Mouse (Mus musculus): ENCODE measurements around the gene Dio3. TPM values are rescaled to one million over a fixed set of nuclear protein-coding genes. Genes with fewer than 3 reads are reported as not detected.

Dio3 gene
- 0.30 and 0.32 TPM in 2 replicates for polyA plus RNA-seq (2014; fragmentation: Nextera tagmentation; extraction: Ambion mirVana)

- peak; percentile 44; the same call in 1 of the 2 replicates for ATAC-seq (ENCODE audit: low read depth)
- WGBS = 1% methylated on average over 31 of the region's 34 CpGs
- no peak within 1 kb of the TSS for H3K27ac ChIP-seq (ENCODE audit: low read depth, low read length)
- H3K9ac ChIP-seq (replicated peaks; ENCODE audit: low read depth, low read length) = peak within 1 kb of the TSS; percentile 37; the same call in 1 of the 2 replicates
- H3K36me3 ChIP-seq (ENCODE audit: control insufficient read depth, insufficient read depth, low read length) = no peaks in the 10 kb centered on the region
- H3K4me2 ChIP-seq (ENCODE audit: low read depth, low read length) = peak within 1 kb of the TSS; percentile 68
- H3K4me1 ChIP-seq (ENCODE audit: control insufficient read depth, insufficient read depth, low read length) = peaks cover 6% of the 10 kb centered on the region; the same call in 1 of the 2 replicates
- peak within 1 kb of the TSS; percentile 34 for H3K4me3 ChIP-seq (ENCODE audit: low read depth, low read length)
- no peaks in the 10 kb centered on the region for H3K9me3 ChIP-seq (ENCODE audit: control insufficient read depth, low read length)
- peaks cover 81% of the 10 kb centered on the region for H3K27me3 ChIP-seq (ENCODE audit: control insufficient read depth, insufficient read depth, low read length)
These were observed at the start of gene Dio3 for GRCm38 (mm10) chr12:110278853-110279252. Dio3 (plus strand) TSS chr12:110279068.

GRCm38 (mm10) chr12:110230296-110230695 lies 48.6 kb upstream of the Dio3 start:
- Histone ChIP-seq H3K9me3 (ENCODE audit: control insufficient read depth, low read length) (no peaks in the 10 kb centered on the region), H3K4me3 (ENCODE audit: low read depth, low read length) (no peak overlapping the region), H3K36me3 (ENCODE audit: control insufficient read depth, insufficient read depth, low read length) (no peaks in the 10 kb centered on the region), H3K9ac (replicated peaks; ENCODE audit: low read depth, low read length) (no peak overlapping the region), H3K27ac (ENCODE audit: low read depth, low read length) (no peak overlapping the region), H3K4me2 (ENCODE audit: low read depth, low read length) (no peak overlapping the region), H3K4me1 (ENCODE audit: control insufficient read depth, insufficient read depth, low read length) (no peaks in the 10 kb centered on the region), H3K27me3 (ENCODE audit: control insufficient read depth, insufficient read depth, low read length) (no peaks in the 10 kb centered on the region)
- ATAC-seq (ENCODE audit: low read depth) = no peak
- 88% methylated on average over 7 of the region's 7 CpGs for WGBS

- H3K9ac ChIP-seq (replicated peaks; ENCODE audit: low read depth, low read length) = no peak overlapping the region
- no peaks in the 10 kb centered on the region for H3K27me3 ChIP-seq (ENCODE audit: control insufficient read depth, insufficient read depth, low read length)
- no peaks in the 10 kb centered on the region for H3K9me3 ChIP-seq (ENCODE audit: control insufficient read depth, low read length)
- ATAC-seq (ENCODE audit: low read depth) = no peak
- no peak overlapping the region for H3K27ac ChIP-seq (ENCODE audit: low read depth, low read length)
- H3K4me3 ChIP-seq (ENCODE audit: low read depth, low read length) = no peak overlapping the region
- no peak overlapping the region for H3K4me2 ChIP-seq (ENCODE audit: low read depth, low read length)
- no peaks in the 10 kb centered on the region for H3K36me3 ChIP-seq (ENCODE audit: control insufficient read depth, insufficient read depth, low read length)
- WGBS = 79% methylated on average over 8 of the region's 8 CpGs
- no peaks in the 10 kb centered on the region for H3K4me1 ChIP-seq (ENCODE audit: control insufficient read depth, insufficient read depth, low read length)
These were observed 48.1 kb upstream of the Dio3 start for GRCm38 (mm10) chr12:110230767-110231166.

- Histone ChIP-seq H3K27me3 (ENCODE audit: control insufficient read depth, insufficient read depth, low read length) (no peaks in the 10 kb centered on the region), H3K4me2 (ENCODE audit: low read depth, low read length) (no peak overlapping the region), H3K9me3 (ENCODE audit: control insufficient read depth, low read length) (no peaks in the 10 kb centered on the region), H3K36me3 (ENCODE audit: control insufficient read depth, insufficient read depth, low read length) (no peaks in the 10 kb centered on the region), H3K27ac (ENCODE audit: low read depth, low read length) (no peak overlapping the region), H3K9ac (replicated peaks; ENCODE audit: low read depth, low read length) (no peak overlapping the region), H3K4me1 (ENCODE audit: control insufficient read depth, insufficient read depth, low read length) (no peaks in the 10 kb centered on the region), H3K4me3 (ENCODE audit: low read depth, low read length) (no peak overlapping the region)
- no peak for ATAC-seq (ENCODE audit: low read depth)
- 39% methylated on average over 13 of the region's 13 CpGs for WGBS
These were observed 46.9 kb upstream of the Dio3 start for GRCm38 (mm10) chr12:110231709-110232600.

- H3K4me2 ChIP-seq (ENCODE audit: low read depth, low read length) = no peak overlapping the region
- H3K36me3 ChIP-seq (ENCODE audit: control insufficient read depth, insufficient read depth, low read length) = no peaks in the 10 kb centered on the region
- H3K27me3 ChIP-seq (ENCODE audit: control insufficient read depth, insufficient read depth, low read length) = no peaks in the 10 kb centered on the region
- no peak overlapping the region for H3K9ac ChIP-seq (replicated peaks; ENCODE audit: low read depth, low read length)
- no peak overlapping the region for H3K4me3 ChIP-seq (ENCODE audit: low read depth, low read length)
- H3K4me1 ChIP-seq (ENCODE audit: control insufficient read depth, insufficient read depth, low read length) = no peaks in the 10 kb centered on the region
- no peaks in the 10 kb centered on the region for H3K9me3 ChIP-seq (ENCODE audit: control insufficient read depth, low read length)
- ATAC-seq (ENCODE audit: low read depth) = no peak
- H3K27ac ChIP-seq (ENCODE audit: low read depth, low read length) = no peak overlapping the region
- WGBS = 94% methylated on average over 4 of the region's 4 CpGs
These were observed 43.0 kb upstream of the Dio3 start for GRCm38 (mm10) chr12:110235908-110236307.

- no peak overlapping the region for H3K27ac ChIP-seq (ENCODE audit: low read depth, low read length)
- ATAC-seq (ENCODE audit: low read depth) = no peak
- WGBS = 80% methylated on average over 7 of the region's 7 CpGs
These were observed 41.8 kb upstream of the Dio3 start for GRCm38 (mm10) chr12:110237046-110237445.

GRCm38 (mm10) chr12:110239358-110239757 lies 39.5 kb upstream of the Dio3 start:
- Histone ChIP-seq H3K27ac (ENCODE audit: low read depth, low read length) (no peak overlapping the region), H3K9ac (replicated peaks; ENCODE audit: low read depth, low read length) (no peak overlapping the region), H3K4me2 (ENCODE audit: low read depth, low read length) (no peak overlapping the region), H3K9me3 (ENCODE audit: control insufficient read depth, low read length) (no peaks in the 10 kb centered on the region), H3K4me1 (ENCODE audit: control insufficient read depth, insufficient read depth, low read length) (no peaks in the 10 kb centered on the region), H3K36me3 (ENCODE audit: control insufficient read depth, insufficient read depth, low read length) (no peaks in the 10 kb centered on the region), H3K4me3 (ENCODE audit: low read depth, low read length) (no peak overlapping the region), H3K27me3 (ENCODE audit: control insufficient read depth, insufficient read depth, low read length) (no peaks in the 10 kb centered on the region)
- 84% methylated on average over 5 of the region's 5 CpGs for WGBS
- ATAC-seq (ENCODE audit: low read depth) = no peak

More at GRCm38 (mm10) chr12:110237046-110237445, 41.8 kb upstream of the Dio3 start:
- H3K4me1 ChIP-seq (ENCODE audit: control insufficient read depth, insufficient read depth, low read length) = no peaks in the 10 kb centered on the region
- no peak overlapping the region for H3K9ac ChIP-seq (replicated peaks; ENCODE audit: low read depth, low read length)
- no peak overlapping the region for H3K4me3 ChIP-seq (ENCODE audit: low read depth, low read length)
- H3K36me3 ChIP-seq (ENCODE audit: control insufficient read depth, insufficient read depth, low read length) = no peaks in the 10 kb centered on the region
- H3K27me3 ChIP-seq (ENCODE audit: control insufficient read depth, insufficient read depth, low read length) = no peaks in the 10 kb centered on the region
- no peak overlapping the region for H3K4me2 ChIP-seq (ENCODE audit: low read depth, low read length)
- no peaks in the 10 kb centered on the region for H3K9me3 ChIP-seq (ENCODE audit: control insufficient read depth, low read length)

GRCm38 (mm10) chr12:110244581-110244980 lies 34.3 kb upstream of the Dio3 start:
- Histone ChIP-seq H3K27ac (ENCODE audit: low read depth, low read length) (no peak overlapping the region), H3K36me3 (ENCODE audit: control insufficient read depth, insufficient read depth, low read length) (no peaks in the 10 kb centered on the region), H3K4me2 (ENCODE audit: low read depth, low read length) (no peak overlapping the region), H3K4me1 (ENCODE audit: control insufficient read depth, insufficient read depth, low read length) (no peaks in the 10 kb centered on the region), H3K4me3 (ENCODE audit: low read depth, low read length) (no peak overlapping the region), H3K27me3 (ENCODE audit: control insufficient read depth, insufficient read depth, low read length) (no peaks in the 10 kb centered on the region), H3K9ac (replicated peaks; ENCODE audit: low read depth, low read length) (no peak overlapping the region), H3K9me3 (ENCODE audit: control insufficient read depth, low read length) (no peaks in the 10 kb centered on the region)
- no peak for ATAC-seq (ENCODE audit: low read depth)
- WGBS = 87% methylated on average over 6 of the region's 6 CpGs

- H3K27me3 ChIP-seq (ENCODE audit: control insufficient read depth, insufficient read depth, low read length) = no peaks in the 10 kb centered on the region
- no peak overlapping the region for H3K27ac ChIP-seq (ENCODE audit: low read depth, low read length)
- no peak overlapping the region for H3K9ac ChIP-seq (replicated peaks; ENCODE audit: low read depth, low read length)
- H3K36me3 ChIP-seq (ENCODE audit: control insufficient read depth, insufficient read depth, low read length) = no peaks in the 10 kb centered on the region
- ATAC-seq (ENCODE audit: low read depth) = no peak
- H3K4me3 ChIP-seq (ENCODE audit: low read depth, low read length) = no peak overlapping the region
- no peaks in the 10 kb centered on the region for H3K4me1 ChIP-seq (ENCODE audit: control insufficient read depth, insufficient read depth, low read length)
- no peak overlapping the region for H3K4me2 ChIP-seq (ENCODE audit: low read depth, low read length)
- no peaks in the 10 kb centered on the region for H3K9me3 ChIP-seq (ENCODE audit: control insufficient read depth, low read length)
- WGBS = 92% methylated on average over 4 of the region's 4 CpGs
These were observed 33.4 kb upstream of the Dio3 start for GRCm38 (mm10) chr12:110245461-110245860.

Data from neural tube, embryonic 14.5 days (tissue).